Mouse (Mus musculus) limb, embryonic 10.5 days (tissue): Measurements from ENCODE around the gene Lipt1. TPM values are rescaled to one million over a fixed set of nuclear protein-coding genes. Genes with fewer than 3 reads are reported as not detected.

ENCODE experiments used
- DNase-seq: peaks from one replicate; pipeline ENCODE4 v3.0.0-alpha.2; 2017; ENCODE audit warnings: low spot score
- H3K27ac ChIP-seq: fragments of 300-500 bp; sonication (generic); 2 replicates; pipeline ENCODE4 v1.5.1; 2016; ENCODE audit warnings: mild to moderate bottlenecking
- H3K27me3 ChIP-seq: fragments of 300-500 bp; sonication (generic); 2 replicates; pipeline ENCODE4 v1.6.1; 2016; ENCODE audit warnings: low read depth, mild to moderate bottlenecking; ENCODE audit not compliant: poor library complexity, severe bottlenecking
- H3K36me3 ChIP-seq: fragments of 300-500 bp; sonication (generic); 2 replicates; pipeline ENCODE4 v1.6.1; 2016; ENCODE audit warnings: mild to moderate bottlenecking, moderate library complexity
- H3K4me1 ChIP-seq: fragments of 300-500 bp; sonication (generic); 2 replicates; pipeline ENCODE4 v1.6.1; 2016
- H3K4me3 ChIP-seq: fragments of 300-500 bp; sonication (generic); 2 replicates; pipeline ENCODE4 v1.5.1; 2016; ENCODE audit warnings: mild to moderate bottlenecking, moderate library complexity
- H3K9me3 ChIP-seq: fragments of 300-500 bp; sonication (generic); replicated peaks from 2 replicates; pipeline ENCODE4 v1.6.1; 2016; ENCODE audit warnings: mild to moderate bottlenecking
- WGBS: fragments of 180-500 bp; shearing (Covaris S2); methylation state at CpG from one replicate; pipeline ENCODE4 v1.1.7; 2016; 5-methylcytosine and 5-hydroxymethylcytosine counted together
- polyA plus RNA-seq: library from polyadenylated mRNA; unstranded; fragments of >200 nt; fragmentation: Nextera tagmentation; extraction: Ambion mirVana; gene quantifications from 2 replicates; pipeline ENCODE4 v1.2.1, GENCODE M21; 2016

Lipt1 gene
- polyA plus RNA-seq, 1 experiment from 2014 or later, result 6.2 TPM

DNA sequence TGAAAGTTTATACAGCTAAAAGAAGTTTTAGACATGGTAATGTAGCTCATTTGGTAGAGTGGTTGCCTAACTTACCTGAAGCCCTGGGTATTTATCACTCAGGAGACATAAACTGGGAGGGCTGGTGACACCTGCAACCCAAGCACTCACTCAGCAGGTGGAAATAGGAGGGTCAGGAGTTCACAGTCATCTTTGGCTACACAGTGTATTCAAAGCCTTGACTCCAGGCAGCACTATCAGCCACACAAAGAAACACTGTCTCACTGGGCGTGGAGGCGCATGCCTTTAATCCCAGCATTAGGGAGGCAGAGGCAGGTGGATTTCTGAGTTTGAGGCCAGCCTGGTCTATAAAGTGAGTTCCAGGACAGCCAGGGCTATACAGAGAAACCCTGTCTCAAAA, 41.2 kb downstream of the Lipt1 start:
- no peaks in the 10 kb centered on the region for H3K27me3 ChIP-seq
- H3K4me3 ChIP-seq, result no peak overlapping the region
- peaks cover 2% of the 10 kb centered on the region; the same call in 1 of the 2 replicates for H3K4me1 ChIP-seq
- no peak overlapping the region for H3K27ac ChIP-seq
- no peak for DNase-seq
- H3K36me3 ChIP-seq, result no peaks in the 10 kb centered on the region
- 79% methylated on average over 2 of the region's 2 CpGs for WGBS
- H3K9me3 ChIP-seq, result no peaks in the 10 kb centered on the region

DNA sequence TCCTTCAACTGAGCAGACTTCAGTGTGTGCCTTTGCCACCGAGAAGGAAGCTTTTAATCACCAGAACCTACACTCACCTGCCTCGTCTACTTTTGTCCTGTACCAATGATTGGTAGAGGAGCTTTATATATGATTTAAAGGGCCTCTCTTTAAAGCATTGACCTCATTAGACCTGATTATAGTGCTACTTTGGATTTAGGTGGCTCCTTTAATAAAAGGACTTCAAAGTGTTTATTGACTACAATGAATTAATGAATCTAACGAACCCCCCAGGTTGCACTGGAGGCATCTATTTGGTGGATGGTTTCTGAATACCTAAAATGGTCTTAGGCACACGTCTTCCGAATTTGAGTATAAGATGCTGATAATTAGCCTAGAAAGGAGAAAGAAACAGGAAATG, 44.9 kb downstream of the Lipt1 start, which contains the start of gene Lyg2:
Lyg2 (minus strand) TSS at position 101 of the 400 bp plus-strand sequence.
- H3K9me3 ChIP-seq, result no peaks in the 10 kb centered on the region
- no peak for DNase-seq
- WGBS, result 78% methylated on average over 5 of the region's 5 CpGs
- H3K27ac ChIP-seq, result no peak within 1 kb of the TSS
- no peaks in the 10 kb centered on the region for H3K27me3 ChIP-seq
- H3K4me1 ChIP-seq, result peaks cover 2% of the 10 kb centered on the region; the same call in 1 of the 2 replicates
- H3K36me3 ChIP-seq, result no peaks in the 10 kb centered on the region
- no peak within 1 kb of the TSS for H3K4me3 ChIP-seq

DNA sequence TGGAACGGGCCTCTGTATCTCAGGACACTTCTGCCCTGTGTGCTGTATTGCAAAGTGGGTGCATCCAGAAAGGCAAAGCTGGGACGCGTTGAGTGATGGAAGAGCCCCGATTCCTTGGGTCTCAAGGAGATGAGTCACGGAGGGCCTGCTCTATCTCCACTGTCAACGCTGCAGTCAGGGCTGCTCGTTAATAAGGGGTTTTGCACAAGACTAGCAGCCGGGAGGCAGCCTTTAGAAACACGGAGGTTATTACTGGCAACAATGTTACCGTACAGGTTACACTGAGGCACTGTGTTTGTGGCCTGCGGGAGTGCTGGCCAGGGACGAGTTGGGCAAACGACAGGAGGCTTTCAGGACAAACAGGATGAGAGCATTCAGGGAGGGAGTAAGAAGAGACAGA, 46.1 kb downstream of the Lipt1 start:
- no peak for DNase-seq
- WGBS, result 69% methylated on average over 13 of the region's 13 CpGs
- Histone ChIP-seq H3K36me3 (no peaks in the 10 kb centered on the region), H3K4me1 (peaks cover 8% of the 10 kb centered on the region; the same call in 1 of the 2 replicates), H3K9me3 (no peaks in the 10 kb centered on the region), H3K27me3 (no peaks in the 10 kb centered on the region), H3K27ac (no peak overlapping the region), H3K4me3 (no peak overlapping the region)

DNA sequence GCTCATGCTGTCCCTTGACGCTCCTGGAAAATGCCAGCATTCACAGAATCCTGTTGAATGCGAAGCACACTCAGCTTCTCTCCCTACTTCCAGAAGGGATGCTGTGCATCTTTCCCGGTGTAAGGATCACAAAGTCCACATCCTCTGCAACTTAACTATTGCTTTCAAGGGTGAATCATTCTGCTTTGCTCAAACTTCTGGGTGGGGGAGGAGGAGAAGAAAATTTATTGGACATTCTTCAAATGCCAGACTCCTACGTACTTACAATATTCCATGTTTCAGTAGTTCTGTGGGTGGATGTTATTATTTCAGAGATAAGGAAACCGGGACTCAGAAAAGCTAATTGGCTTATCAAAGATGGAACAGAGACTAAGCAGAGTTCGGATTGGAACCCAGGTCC, 46.6 kb downstream of the Lipt1 start:
- H3K4me1 ChIP-seq, result peaks cover 10% of the 10 kb centered on the region; the same call in 1 of the 2 replicates

DNA sequence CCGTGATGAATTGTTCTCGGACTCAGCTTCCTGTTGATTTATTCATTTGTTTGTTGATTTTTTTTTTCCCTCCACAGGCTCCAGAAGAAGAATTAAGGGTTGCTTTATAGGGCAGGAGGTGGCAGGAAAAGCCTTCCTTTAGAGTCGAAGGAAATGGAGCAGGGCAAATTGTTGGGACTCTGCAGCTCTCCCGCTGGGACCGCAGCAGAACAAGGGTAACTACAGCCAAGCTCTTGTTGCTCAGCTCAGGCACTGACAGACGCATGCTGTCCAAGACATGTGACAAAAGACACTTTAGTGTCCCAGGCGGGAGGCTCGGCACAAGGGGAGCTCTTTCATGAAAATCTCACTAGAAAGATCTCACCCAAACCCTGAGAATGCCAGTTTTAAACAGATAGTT, 51.0 kb downstream of the Lipt1 start:
- no peak for DNase-seq
- Histone ChIP-seq H3K27me3 (no peaks in the 10 kb centered on the region), H3K4me1 (0 out of 2 replicates have a peak, but pooled peaks cover 8% of the 10 kb centered on the region), H3K4me3 (no peak overlapping the region), H3K9me3 (no peaks in the 10 kb centered on the region), H3K27ac (no peak overlapping the region), H3K36me3 (no peaks in the 10 kb centered on the region)
- WGBS, result 65% methylated on average over 8 of the region's 8 CpGs

More for the DNA sequence above, 46.6 kb downstream of the Lipt1 start:
- WGBS, result 79% methylated on average over 6 of the region's 6 CpGs
- no peak for DNase-seq
- Histone ChIP-seq H3K27ac (no peak overlapping the region), H3K9me3 (no peaks in the 10 kb centered on the region), H3K27me3 (no peaks in the 10 kb centered on the region), H3K36me3 (no peaks in the 10 kb centered on the region), H3K4me3 (no peak overlapping the region)

Other genes with a start within 250 kb of the Lipt1 start
- gene 2010300C02Rik, start 151.7 kb upstream of the Lipt1 start, polyA plus RNA-seq, result 0.66 and 1.2 TPM in 2 replicates
- gene Tsga10, start 5.3 kb upstream of the Lipt1 start, polyA plus RNA-seq, result 6.9 and 7.1 TPM in 2 replicates
- 22.4 and 22.7 TPM in 2 replicates for gene Mitd1, start 18.7 kb downstream of the Lipt1 start, polyA plus RNA-seq
- gene Mrpl30, start 18.7 kb downstream of the Lipt1 start, polyA plus RNA-seq, result 263 and 266 TPM in 2 replicates
- 0.05 and 0.10 TPM in 2 replicates for gene Lyg2, start 44.8 kb downstream of the Lipt1 start, polyA plus RNA-seq
- not detected in 2 replicates for gene Lyg1, start 86.0 kb downstream of the Lipt1 start, polyA plus RNA-seq
- 130 and 135 TPM in 2 replicates for gene Txndc9, start 126.2 kb downstream of the Lipt1 start, polyA plus RNA-seq
- gene Eif5b, start 126.3 kb downstream of the Lipt1 start, polyA plus RNA-seq, result 24.5 and 27.2 TPM in 2 replicates